Mouse (Mus musculus) WW6 (cell line): ENCODE measurements at regions not wholly inside any gene's neighbourhood (a gene's known extent, or its start where the extent isn't known, plus 50 kb on each side); places are given as distances from the start of the nearest gene placed in this dataset.

Experiments
- DNase-seq: peaks from one replicate; pipeline ENCODE4 v3.0.0-alpha.2; 2013; ENCODE audit warnings: low read depth, low spot score

- DNase-seq = no peak
These were observed 525.6 kb upstream of the 4930452B06Rik start for GRCm38 (mm10) chr14:9191664-9192063.

DNA sequence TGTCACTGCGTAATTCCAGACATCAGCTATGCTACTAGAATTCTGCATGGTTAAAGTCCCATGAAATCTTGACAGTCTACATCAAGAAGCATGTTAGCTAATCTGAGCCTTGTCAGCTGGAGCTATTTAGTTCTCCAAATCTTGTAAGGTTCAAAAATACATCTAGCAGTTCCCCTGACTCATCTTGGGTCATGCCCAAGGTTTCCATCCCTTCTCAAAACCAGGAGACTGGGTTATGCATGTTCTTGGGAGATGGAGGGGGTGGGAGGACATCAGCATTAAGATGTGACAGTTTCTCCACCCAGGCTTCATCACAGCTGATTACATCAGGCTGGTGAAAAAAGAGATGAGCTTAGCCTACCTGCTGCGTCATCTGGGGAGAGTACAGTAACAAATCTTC, 495.3 kb upstream of the 4930452B06Rik start:
- DNase-seq = no peak

- DNase-seq = no peak
These were observed 491.9 kb upstream of the 4930452B06Rik start for GRCm38 (mm10) chr14:9157941-9158340.

- no peak for DNase-seq
These were observed 484.8 kb upstream of the 4930452B06Rik start for GRCm38 (mm10) chr14:9150841-9151240.

GRCm38 (mm10) chr14:9146595-9147219, 480.7 kb upstream of the 4930452B06Rik start:
- no peak for DNase-seq

GRCm38 (mm10) chr14:9105708-9106107, 439.7 kb upstream of the 4930452B06Rik start:
- DNase-seq = no peak

DNA sequence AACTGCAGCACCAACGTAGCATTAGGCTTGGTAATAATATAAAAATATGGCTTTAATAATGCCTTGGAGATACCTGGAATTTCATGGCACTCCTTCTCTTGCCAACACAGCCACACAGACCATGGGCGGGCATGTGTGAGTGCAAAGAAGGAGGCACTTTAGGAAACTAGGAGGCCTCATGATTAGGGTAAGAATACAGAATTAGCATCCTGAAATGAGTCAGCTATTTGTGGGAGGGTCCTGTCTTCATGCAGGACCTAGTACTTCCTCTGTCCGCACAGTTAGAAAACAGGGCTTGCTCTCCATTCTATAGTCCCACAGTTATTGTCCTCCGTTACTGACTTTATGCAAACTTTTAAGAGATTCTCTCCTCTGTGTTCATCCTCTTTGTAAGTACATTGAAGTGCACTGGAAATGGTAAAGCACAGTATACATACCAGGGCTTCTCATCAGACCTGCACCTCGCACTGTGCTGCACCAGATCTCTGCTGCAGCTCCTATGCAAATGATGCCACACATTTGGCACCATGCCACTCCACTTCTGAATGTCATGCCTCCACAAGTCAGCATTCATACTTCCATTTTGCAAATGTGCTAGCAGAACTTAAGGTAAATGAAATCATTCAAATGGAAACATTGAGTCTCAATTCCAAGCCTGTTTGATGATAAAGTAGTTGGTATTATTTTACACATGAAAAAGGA, 423.7 kb upstream of the 4930452B06Rik start:
- DNase-seq = no peak

DNA sequence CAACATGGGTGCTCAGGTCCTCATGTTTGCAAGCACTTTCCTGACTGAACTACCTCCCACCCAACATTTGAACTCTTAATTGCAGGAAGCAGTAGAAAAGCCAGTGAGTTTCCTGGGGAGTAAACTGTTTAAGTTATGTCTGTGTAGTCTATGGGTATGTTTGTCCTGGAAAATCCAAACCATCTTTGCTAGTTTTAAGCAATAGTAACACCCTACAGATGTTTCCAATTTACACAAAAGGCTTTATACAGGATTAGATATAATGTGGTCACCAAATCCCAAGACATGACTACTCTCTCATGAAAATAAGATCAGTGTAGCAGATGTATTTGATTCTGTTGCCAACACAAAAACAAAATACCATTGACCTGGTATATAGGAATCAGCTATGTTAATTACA, 421.1 kb upstream of the 4930452B06Rik start:
- DNase-seq = no peak

GRCm38 (mm10) chr14:9079632-9080031, 413.6 kb upstream of the 4930452B06Rik start:
- DNase-seq = no peak

- no peak for DNase-seq
These were observed 413.0 kb upstream of the 4930452B06Rik start for GRCm38 (mm10) chr14:9079014-9079413.

GRCm38 (mm10) chr14:9071176-9071575, 405.1 kb upstream of the 4930452B06Rik start:
- no peak for DNase-seq

DNA sequence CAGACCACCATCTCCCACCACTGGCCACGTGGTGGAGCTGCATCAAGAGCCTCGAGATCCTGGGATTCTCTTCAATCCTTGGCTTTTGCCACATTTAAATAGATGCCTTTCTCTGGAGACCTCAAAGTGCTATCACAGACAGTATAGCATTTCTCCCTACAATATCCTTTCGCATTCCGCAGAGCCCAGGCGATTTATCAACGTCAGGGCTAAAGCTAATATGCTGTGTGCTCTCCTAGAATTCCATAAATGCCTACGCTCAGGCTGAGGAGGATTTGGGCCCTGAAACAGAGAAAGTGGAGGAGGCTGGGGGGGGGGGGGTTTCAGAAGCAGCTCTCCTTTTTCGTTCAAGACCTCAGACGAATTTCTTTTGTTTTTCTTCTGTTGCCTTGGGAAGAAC, 394.0 kb upstream of the 4930452B06Rik start:
- DNase-seq = no peak

DNA sequence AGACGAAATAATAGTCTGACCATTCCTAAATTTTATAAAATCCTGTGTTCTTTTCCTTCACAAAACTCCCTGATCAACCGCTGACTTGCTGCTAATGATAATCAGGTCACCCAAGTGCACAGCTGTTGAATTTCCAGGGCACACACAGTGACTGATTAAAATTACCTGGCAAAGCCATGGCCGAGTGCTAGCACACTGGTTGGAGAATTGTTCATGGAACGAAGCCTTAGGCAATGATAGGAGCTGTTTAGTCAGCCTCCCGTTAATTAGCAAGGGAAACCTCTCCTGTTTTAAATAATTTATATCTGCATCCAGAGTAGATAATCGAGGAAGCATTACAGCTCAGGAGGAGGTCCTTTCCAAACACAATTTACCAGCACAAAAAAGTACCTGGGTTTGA, 362.8 kb upstream of the 4930452B06Rik start:
- DNase-seq = no peak

DNA sequence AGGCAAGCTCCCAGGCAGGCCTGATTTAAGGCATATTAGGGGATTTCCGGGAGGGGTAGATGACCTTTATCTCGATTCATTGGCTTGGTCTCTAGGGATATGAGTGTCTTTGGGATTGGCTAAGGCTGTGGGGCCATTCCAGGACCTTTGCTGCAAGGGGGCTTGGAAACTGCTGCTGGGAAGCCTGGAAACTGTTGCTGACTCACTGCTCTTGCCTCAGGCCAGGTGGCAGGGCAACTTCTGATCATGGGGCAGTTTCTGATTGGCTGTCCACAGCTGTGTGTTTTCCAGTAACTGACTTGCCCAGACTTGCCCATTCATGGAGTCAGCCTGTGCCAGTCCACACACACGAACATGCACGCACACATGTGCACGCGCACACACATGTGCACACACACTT, 349.8 kb upstream of the 4930452B06Rik start:
- no peak for DNase-seq

- no peak for DNase-seq
These were observed 337.0 kb upstream of the 4930452B06Rik start for GRCm38 (mm10) chr14:9003034-9003433.

DNA sequence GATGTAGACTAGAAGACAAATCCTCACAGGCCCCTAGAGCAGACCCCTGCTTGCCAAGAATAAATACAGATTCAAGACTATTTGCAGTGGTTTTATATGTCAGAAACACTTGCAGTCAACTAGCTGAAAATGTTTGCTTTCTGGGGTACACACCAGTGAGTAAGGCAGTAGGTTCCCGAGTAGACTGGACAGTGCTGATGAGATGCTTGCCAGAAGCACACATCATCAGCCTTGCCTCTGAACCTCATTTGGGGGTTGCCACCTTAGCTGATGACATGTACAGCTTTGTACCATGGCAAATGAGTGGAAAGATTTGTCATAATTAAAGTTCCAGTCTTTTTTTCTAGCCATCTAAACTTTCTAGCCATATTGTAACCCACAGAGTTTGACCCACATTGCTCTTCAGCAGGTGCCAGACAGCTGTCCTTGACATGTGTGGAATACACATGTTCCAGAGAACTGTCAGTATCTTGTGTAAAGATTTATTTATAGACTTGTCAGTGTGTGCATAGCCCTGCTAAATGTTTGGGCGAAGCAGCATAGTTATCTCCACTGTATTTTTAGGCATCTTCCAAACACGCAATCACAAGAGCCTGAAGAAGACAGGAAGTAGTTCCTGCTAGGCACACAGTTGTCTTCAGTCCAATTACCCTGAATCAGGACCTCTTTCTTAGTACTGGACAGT, 334.5 kb upstream of the 4930452B06Rik start:
- no peak for DNase-seq

DNA sequence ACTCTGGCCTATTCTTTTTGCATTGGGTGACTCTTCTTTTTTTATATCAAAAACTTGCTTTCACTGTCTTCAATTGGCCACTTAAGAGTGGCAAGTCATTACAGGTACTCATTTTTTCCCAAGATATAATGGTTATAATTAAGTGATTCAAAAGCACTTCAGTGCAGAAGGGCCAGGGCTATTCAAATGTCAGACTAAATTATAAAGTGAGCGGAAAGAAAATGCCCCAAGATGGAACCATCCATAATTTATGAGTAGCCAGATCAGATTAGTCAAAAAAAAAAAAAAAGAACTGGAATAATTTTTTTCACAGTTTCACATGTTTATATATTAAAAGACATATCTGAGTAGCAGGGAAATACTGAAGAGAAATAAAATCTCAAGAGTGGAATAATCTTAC, 333.8 kb upstream of the 4930452B06Rik start:
- no peak for DNase-seq

DNA sequence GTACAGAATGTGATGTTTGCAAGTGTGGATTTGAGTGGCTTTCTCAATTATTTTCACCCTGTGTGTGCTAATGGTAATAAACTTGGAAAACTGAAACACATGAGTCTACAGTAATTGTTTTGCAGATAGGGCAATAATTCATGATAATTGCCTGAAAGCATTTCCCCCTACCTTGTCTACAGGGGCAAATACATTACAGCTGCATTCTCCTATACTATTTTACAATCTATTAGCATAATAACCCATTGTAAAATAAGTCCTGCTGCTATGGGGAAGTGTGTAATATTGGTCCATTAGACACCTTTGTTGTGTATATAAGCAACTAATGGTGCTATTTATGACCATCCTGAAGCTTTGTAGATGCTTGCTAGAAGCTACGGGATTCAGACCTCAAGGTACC, 327.4 kb upstream of the 4930452B06Rik start:
- no peak for DNase-seq

- no peak for DNase-seq
These were observed 319.2 kb upstream of the 4930452B06Rik start for GRCm38 (mm10) chr14:8985086-8985793.

DNA sequence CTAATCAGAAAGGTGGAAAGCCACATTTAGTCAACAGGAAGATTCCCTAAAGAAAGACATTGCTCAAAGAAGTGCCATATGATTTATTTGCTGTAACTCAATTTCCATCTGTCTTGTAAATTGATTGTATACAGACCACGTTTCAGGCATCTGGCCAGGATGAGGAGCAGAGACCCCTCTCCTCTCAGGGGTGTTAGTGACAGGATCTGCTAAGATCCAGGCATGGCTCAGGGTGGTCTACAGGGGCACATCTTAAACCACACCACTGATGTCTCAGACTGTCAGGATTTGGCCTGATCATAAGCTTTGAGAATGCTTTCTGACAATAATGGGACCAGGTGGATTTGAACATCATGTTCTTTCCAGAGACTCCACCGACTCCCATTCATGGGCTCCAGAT, 295.5 kb upstream of the 4930452B06Rik start:
- DNase-seq = no peak

DNA sequence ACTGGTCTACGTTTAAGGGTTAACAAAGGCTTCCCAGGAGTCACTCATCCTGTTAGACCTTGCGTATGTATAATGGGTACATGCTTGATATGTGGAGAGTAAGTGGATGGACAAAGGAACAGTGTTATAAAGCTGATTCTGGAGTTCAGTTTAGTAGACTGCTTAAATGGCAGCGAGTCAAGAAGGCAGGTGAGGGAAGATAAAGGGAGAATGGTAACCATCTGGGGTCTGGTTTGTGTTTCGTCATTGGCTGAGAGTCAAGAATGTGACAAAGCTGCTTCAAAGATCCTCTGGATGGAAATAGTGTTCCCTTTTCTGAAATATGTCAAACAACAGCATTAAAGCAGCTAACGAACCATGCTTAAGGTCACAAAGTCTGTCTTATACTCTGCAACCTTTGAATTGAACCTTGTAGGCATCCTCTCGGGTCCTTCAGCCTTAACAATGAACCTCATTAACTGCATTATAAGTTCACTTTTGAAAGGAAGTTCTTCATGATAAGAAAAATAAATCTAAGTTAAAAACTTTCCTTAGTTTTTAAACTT, 286.9 kb upstream of the 4930452B06Rik start:
- no peak for DNase-seq

DNA sequence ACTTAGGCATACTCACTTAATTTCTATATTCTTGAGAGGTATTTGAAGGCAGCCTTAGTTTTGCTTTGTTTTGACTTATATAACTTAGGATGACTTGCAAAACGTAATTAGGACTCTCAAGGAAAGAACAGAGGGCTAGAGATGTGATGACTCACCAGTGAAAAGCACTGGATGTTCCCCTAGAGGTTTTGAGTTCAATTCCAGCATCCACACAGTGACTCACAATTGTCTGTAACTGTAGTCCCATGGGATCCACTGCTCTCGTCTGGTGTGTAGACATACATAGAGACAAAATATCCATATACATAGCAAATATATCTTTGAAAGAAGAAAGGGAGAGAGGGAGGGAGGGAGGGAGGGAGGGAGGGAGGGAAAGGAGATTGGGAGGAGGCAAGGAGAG, 282.7 kb upstream of the 4930452B06Rik start:
- no peak for DNase-seq
